Mouse (Mus musculus) heart, adult 2 months (tissue): ENCODE data around the gene Cnst. TPM values are rescaled to one million over a fixed set of nuclear protein-coding genes. Genes with fewer than 3 reads are reported as not detected.

Experiments used
- DNase-seq, 2 experiments: peaks; one replicate each; pipeline ENCODE4 v3.0.0; 2021
- H3K27ac ChIP-seq: fragments of 200-600 bp; 2 replicates; pipeline ENCODE4 v1.8.1; 2022
- H3K27me3 ChIP-seq: fragments of 200-500 bp; 2 replicates; pipeline ENCODE4 v1.6.1; 2012; ENCODE audit warnings: mild to moderate bottlenecking, low read length, inconsistent platforms, mixed read lengths; ENCODE audit not compliant: control insufficient read depth, insufficient read depth
- H3K36me3 ChIP-seq: fragments of 200-500 bp; 2 replicates; pipeline ENCODE4 v1.6.1; 2012; ENCODE audit warnings: low read length, inconsistent platforms; ENCODE audit not compliant: control insufficient read depth, insufficient read depth
- H3K4me1 ChIP-seq: fragments of 200-500 bp; 2 replicates; pipeline ENCODE4 v1.6.1; 2011; ENCODE audit warnings: low read length; ENCODE audit not compliant: control insufficient read depth, insufficient read depth
- H3K4me3 ChIP-seq: fragments of 200-600 bp; 2 replicates; pipeline ENCODE4 v1.8.1; 2022
- H3K79me2 ChIP-seq: fragments of 200-500 bp; replicated peaks from 2 replicates; pipeline ENCODE4 v1.6.1; 2012; ENCODE audit warnings: mild to moderate bottlenecking, inconsistent platforms, low read length, moderate library complexity, mixed read lengths; ENCODE audit not compliant: control insufficient read depth, insufficient read depth
- H3K9ac ChIP-seq: fragments of 200-500 bp; 2 replicates; pipeline ENCODE4 v1.6.1; 2012; ENCODE audit warnings: low read depth, mild to moderate bottlenecking, control low read depth, inconsistent platforms, low read length, mixed read lengths
- CTCF ChIP-seq: fragments of 200-600 bp; IDR thresholded peaks from 2 replicates; pipeline ENCODE4 v1.8.1; 2022; ENCODE audit warnings: antibody characterized with exemption, mild to moderate bottlenecking, moderate library complexity
- EP300 ChIP-seq: fragments of 200-500 bp; IDR thresholded peaks from 2 replicates; pipeline ENCODE4 v1.6.1; 2011; ENCODE audit warnings: low read depth, low read length, control low read depth; ENCODE audit not compliant: insufficient read depth
- POLR2A ChIP-seq: fragments of 200-500 bp; IDR thresholded peaks from 2 replicates; pipeline ENCODE4 v1.6.1; 2011; ENCODE audit warnings: mild to moderate bottlenecking, low read depth, low read length, control low read depth; ENCODE audit not compliant: insufficient read depth
- WGBS: fragments of 180-500 bp; shearing (Covaris S2); methylation state at CpG from one replicate; pipeline ENCODE4 v1.1.7; 2018; 5-methylcytosine and 5-hydroxymethylcytosine counted together
- intact Hi-C: fragments of 180-260 bp; cut with DNase I; formaldehyde crosslinking; loops from one replicate; pipeline ENCODE4 v1.15.1; 2025
- polyA plus RNA-seq: library from polyadenylated mRNA; depleted of rRNA; stranded (reverse); fragments of >200 nt; gene quantifications from 2 replicates; pipeline ENCODE4 v1.2.3, GENCODE M21; 2012
- total RNA-seq, 2 experiments: library from RNA; stranded (reverse); gene quantifications; 2 replicates each; pipeline ENCODE4 v1.2.3; 2021

The Cnst gene
- total and polyA plus RNA-seq, 3 experiments, result 23.4 to 48.8 (median 46.7) TPM

DNA sequence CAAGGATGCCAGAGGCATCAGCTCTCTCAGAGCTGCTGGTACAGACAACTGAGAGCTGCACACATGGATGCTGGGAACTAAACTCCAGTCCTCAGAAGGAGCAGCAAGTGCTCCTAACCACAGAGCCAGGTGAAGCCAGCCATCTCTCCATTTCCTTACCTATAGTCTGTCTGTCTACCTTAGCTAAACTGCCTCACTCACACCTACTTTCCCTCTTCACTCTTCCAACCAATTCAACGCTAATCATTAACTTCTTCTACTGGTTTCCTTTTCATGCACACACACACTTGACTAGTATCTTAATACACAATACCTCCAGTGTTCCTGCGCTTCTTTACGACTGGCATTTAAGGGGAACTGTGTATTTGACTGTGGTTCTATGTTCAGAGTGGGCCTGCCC, 6.3 kb upstream of the Cnst start:
- no peaks in the 10 kb centered on the region for H3K4me1 ChIP-seq
- H3K36me3 ChIP-seq, result no peaks in the 10 kb centered on the region
- no peak overlapping the region for H3K27ac ChIP-seq
- no peak for TF ChIP-seq POLR2A
- no peak for TF ChIP-seq EP300
- TF ChIP-seq CTCF, result no peak
- intact Hi-C loops, result loop anchor here (10.0 kb wide), 1 partner anchor 225 kb away; no protein-coding TSS in a partner anchor
- no peaks in the 10 kb centered on the region for H3K79me2 ChIP-seq
- no peak overlapping the region for H3K4me3 ChIP-seq
- WGBS, result 97% methylated on average over 3 of the region's 3 CpGs
- no peaks in the 10 kb centered on the region for H3K27me3 ChIP-seq
- H3K9ac ChIP-seq, result no peak overlapping the region
- no peak for DNase-seq

DNA sequence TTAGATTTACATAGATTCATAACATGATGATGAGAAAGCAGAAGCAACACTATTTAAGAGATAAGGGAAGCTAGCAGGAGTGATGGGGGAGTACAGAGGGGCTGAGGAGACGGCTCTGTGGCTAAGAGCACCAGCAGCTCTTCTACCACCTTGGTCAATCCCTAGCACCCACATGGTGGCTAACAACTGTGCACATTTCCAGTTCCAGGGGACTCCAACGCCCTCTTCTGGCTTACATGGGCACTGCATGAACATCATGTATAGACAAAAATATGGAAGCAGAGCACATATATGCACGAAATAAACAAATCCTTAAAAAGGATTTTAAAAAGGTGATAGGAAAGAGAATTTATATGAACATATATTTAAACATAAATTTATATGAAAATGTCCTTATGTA, 4.7 kb upstream of the Cnst start:
- Histone ChIP-seq H3K9ac (no peak overlapping the region), H3K79me2 (no peaks in the 10 kb centered on the region), H3K4me1 (peaks cover 3% of the 10 kb centered on the region), H3K27ac (no peak overlapping the region), H3K36me3 (peaks cover 3% of the 10 kb centered on the region; the same call in 1 of the 2 replicates), H3K27me3 (no peaks in the 10 kb centered on the region), H3K4me3 (no peak overlapping the region)
- intact Hi-C loops, result no loop called here
- peak; percentile 55 for TF ChIP-seq CTCF
- no peak for TF ChIP-seq POLR2A
- TF ChIP-seq EP300, result no peak
- no peak for DNase-seq
- WGBS, result 63% methylated on average over 3 of the region's 3 CpGs

DNA sequence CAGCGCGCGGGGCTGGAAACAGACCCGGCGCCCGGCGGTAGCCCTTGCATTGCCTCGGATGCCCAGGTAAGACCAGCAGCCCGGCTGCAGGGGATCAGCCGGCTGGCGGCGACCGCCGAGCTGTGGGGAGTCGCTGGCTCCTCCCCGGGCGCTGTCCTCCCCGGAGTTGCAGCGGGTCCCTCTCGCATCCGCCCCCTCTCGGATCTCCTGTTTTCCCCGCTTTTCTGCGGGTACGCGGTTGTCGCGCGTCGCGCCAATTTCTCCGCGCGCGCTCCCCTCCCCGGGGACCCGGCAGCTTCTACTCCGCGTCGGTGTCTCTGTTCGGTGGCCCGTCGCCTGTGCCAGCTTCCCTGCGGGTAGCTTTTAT, 364 bp downstream of the Cnst start:
- peaks cover 14% of the 10 kb centered on the region for H3K36me3 ChIP-seq
- H3K27me3 ChIP-seq, result no peaks in the 10 kb centered on the region
- DNase-seq, result no peak
- peak overlapping the region; percentile 76 for H3K9ac ChIP-seq
- intact Hi-C loops, result loop anchor here (2.0 to 5.0 kb wide), 4 partner anchors 30 to 78 kb away; no protein-coding TSS in a partner anchor
- TF ChIP-seq POLR2A, result no peak
- peak; percentile 32 for TF ChIP-seq CTCF
- H3K4me3 ChIP-seq, result peak overlapping the region; percentile 88
- WGBS, result under 1% methylated on average over 44 of the region's 44 CpGs
- peak overlapping the region; percentile 97 for H3K27ac ChIP-seq
- H3K4me1 ChIP-seq, result peaks cover 11% of the 10 kb centered on the region
- H3K79me2 ChIP-seq, result peaks cover 4% of the 10 kb centered on the region

DNA sequence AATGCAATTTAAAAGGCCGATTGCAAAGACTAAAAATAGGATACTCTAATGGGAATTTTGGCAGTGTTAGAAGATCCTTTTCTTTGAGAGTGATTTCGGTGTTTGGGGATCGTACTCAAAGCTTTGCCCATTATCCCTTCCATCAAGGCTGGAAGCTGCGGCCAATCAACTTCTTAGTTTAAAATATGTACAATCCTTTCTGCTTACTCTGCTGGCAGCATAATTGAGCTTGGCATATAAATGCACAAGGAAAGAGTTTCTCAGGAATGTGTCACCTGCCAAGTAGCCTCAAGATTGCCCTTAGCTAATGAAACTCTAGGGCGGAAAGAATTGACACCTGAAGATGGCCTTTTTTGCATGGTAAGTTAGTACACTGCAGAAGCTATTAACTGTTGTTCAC, 1.0 kb downstream of the Cnst start:
- Histone ChIP-seq H3K9ac (peak overlapping the region; percentile 59), H3K36me3 (peaks cover 18% of the 10 kb centered on the region), H3K27me3 (no peaks in the 10 kb centered on the region), H3K4me1 (peaks cover 13% of the 10 kb centered on the region), H3K4me3 (peak overlapping the region; percentile 88), H3K27ac (peak overlapping the region; percentile 97), H3K79me2 (peaks cover 4% of the 10 kb centered on the region)
- WGBS, result 8% methylated on average over 5 of the region's 5 CpGs
- intact Hi-C loops, result loop anchor here (2.0 to 5.0 kb wide), 4 partner anchors 30 to 78 kb away; no protein-coding TSS in a partner anchor
- no peak for DNase-seq
- no peak for TF ChIP-seq POLR2A
- no peak for TF ChIP-seq EP300
- no peak for TF ChIP-seq CTCF

DNA sequence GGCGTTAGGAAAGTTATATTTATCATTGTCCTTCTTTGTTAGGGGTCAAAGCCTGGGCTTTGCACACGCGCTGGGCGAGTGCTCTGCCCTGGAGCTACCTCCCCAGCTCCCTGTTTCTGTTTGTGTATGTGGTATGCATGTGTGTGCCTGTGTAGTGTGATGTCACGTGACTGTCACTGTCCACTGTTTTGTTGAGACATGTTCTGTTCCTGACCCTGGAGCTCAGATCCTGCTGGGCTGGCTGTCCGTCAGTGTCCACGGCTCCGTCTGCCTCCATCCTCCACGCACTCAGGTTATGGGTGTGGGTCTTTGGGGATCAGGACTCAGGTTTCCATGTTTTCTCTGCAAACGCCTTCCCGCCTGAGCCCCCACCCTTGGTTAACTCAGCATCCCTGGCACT, 2.0 kb downstream of the Cnst start:
- H3K27ac ChIP-seq, result peak overlapping the region; percentile 97
- peak overlapping the region; percentile 88 for H3K4me3 ChIP-seq
- H3K79me2 ChIP-seq, result peaks cover 4% of the 10 kb centered on the region
- DNase-seq, result no peak
- no peaks in the 10 kb centered on the region for H3K27me3 ChIP-seq
- peaks cover 22% of the 10 kb centered on the region for H3K36me3 ChIP-seq
- 65% methylated on average over 11 of the region's 11 CpGs for WGBS
- TF ChIP-seq POLR2A (no peak), EP300 (0 out of 2 replicates have a peak, but pooled peaks have one; percentile 15), CTCF (no peak)
- peaks cover 19% of the 10 kb centered on the region for H3K4me1 ChIP-seq
- H3K9ac ChIP-seq, result peak overlapping the region; percentile 8; the same call in 1 of the 2 replicates
- intact Hi-C loops, result loop anchor here (5.0 kb wide), 1 partner anchor 59 kb away; no protein-coding TSS in a partner anchor

DNA sequence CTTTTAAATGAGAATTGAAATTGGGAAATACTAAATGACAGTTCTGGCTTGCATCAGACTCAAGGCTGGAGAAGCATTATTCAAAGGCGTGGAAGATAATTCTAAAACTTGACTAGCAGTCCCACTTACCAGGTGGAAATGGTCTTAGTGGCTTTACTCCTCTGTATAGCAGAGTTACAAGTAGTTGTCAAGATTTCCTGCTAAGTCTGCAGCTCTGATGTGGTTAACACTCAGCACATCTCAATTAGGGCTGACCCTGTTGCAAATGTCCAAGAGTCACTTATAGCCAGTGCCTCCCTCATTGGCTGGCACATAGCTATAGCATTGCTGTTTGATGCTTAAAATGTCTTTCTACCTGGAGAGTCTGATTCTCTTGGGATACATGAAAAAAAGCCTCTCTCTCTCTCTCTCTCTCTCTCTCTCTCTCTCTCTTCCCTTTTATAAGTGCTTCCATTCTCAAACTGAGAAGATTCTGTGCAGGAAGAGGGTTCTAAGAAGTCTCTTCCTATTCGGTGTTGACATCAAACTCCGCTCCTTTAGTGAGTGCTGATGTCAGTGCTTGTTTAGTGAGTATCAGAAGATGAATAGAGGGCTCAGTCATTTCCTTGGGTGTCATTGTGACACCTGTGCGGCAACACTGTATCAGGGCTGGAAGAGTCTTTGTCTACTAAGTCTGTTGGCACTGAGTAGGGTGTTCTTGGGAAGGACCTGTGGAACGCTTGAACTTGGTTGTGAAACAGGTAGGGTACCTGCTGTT, 3.0 kb downstream of the Cnst start:
- intact Hi-C loops, result loop anchor here (5.0 kb wide), 1 partner anchor 58 kb away; no protein-coding TSS in a partner anchor
- DNase-seq, result no peak
- H3K27ac ChIP-seq, result no peak overlapping the region; the same call in 1 of the 2 replicates

More for the DNA sequence above, 3.0 kb downstream of the Cnst start:
- Histone ChIP-seq H3K36me3 (peaks cover 31% of the 10 kb centered on the region), H3K4me1 (peaks cover 27% of the 10 kb centered on the region), H3K27me3 (no peaks in the 10 kb centered on the region), H3K4me3 (no peak overlapping the region), H3K9ac (no peak overlapping the region), H3K79me2 (peaks cover 5% of the 10 kb centered on the region)
- 61% methylated on average over 5 of the region's 5 CpGs for WGBS
- TF ChIP-seq EP300 (no peak), POLR2A (no peak), CTCF (no peak)
